Mouse (Mus musculus) embryo, embryonic 11.5 days (tissue): ENCODE results near the gene Gm21981.

Experiments
- DNase-seq: peaks from one replicate; pipeline ENCODE4 v3.0.0-alpha.2; 2012; ENCODE audit warnings: low read depth, low spot score

Gm21981 gene

GRCm38 (mm10) chr17:47694442-47694502 lies at the start of gene Gm21981:
TSS of gene Gm21981 (minus strand) at chr17:47694455.
- no peak for DNase-seq

- no peak for DNase-seq
These were observed 48.9 kb upstream of the Gm21981 start for GRCm38 (mm10) chr17:47742991-47743734.

GRCm38 (mm10) chr17:47740186-47740585 lies 45.9 kb upstream of the Gm21981 start:
- DNase-seq: no peak

GRCm38 (mm10) chr17:47738879-47739798 lies 44.9 kb upstream of the Gm21981 start:
- no peak for DNase-seq

- no peak for DNase-seq
These were observed 44.0 kb upstream of the Gm21981 start for GRCm38 (mm10) chr17:47738066-47738878.

GRCm38 (mm10) chr17:47737271-47738065 lies 43.2 kb upstream of the Gm21981 start:
- DNase-seq: peak; percentile 46

GRCm38 (mm10) chr17:47736856-47737255 lies 42.6 kb upstream of the Gm21981 start, which contains the start of gene Tfeb:
TSS of gene Tfeb (plus strand) at chr17:47737030.
- peak; percentile 87 for DNase-seq

- DNase-seq: no peak
These were observed 41.4 kb upstream of the Gm21981 start for GRCm38 (mm10) chr17:47735553-47736100.

- DNase-seq: no peak
These were observed 36.6 kb upstream of the Gm21981 start for GRCm38 (mm10) chr17:47730633-47731575.

- no peak for DNase-seq
These were observed 32.3 kb upstream of the Gm21981 start, which contains the start of gene Pgc for GRCm38 (mm10) chr17:47726566-47726965. TSS of gene Pgc (plus strand) at chr17:47726842.

- DNase-seq: no peak
These were observed 26.9 kb upstream of the Gm21981 start for GRCm38 (mm10) chr17:47721183-47721582.

GRCm38 (mm10) chr17:47715037-47715436 lies 20.8 kb upstream of the Gm21981 start:
- no peak for DNase-seq

- DNase-seq: no peak
These were observed 18.8 kb upstream of the Gm21981 start for GRCm38 (mm10) chr17:47712889-47713571.

- DNase-seq: no peak
These were observed 17.6 kb upstream of the Gm21981 start for GRCm38 (mm10) chr17:47711883-47712282.

- DNase-seq: no peak
These were observed 15.8 kb upstream of the Gm21981 start for GRCm38 (mm10) chr17:47710036-47710435.

GRCm38 (mm10) chr17:47708972-47709371 lies 14.7 kb upstream of the Gm21981 start:
- no peak for DNase-seq

GRCm38 (mm10) chr17:47707961-47708360 lies 13.7 kb upstream of the Gm21981 start:
- no peak for DNase-seq

GRCm38 (mm10) chr17:47706196-47706595 lies 11.9 kb upstream of the Gm21981 start:
- DNase-seq: no peak

GRCm38 (mm10) chr17:47704692-47705091 lies 10.4 kb upstream of the Gm21981 start:
- no peak for DNase-seq
